Mouse (Mus musculus): ENCODE measurements at regions not wholly inside any gene's neighbourhood (a gene's known extent, or its start where the extent isn't known, plus 50 kb on each side); places are given as distances from the start of the nearest gene placed in this dataset.

DNA sequence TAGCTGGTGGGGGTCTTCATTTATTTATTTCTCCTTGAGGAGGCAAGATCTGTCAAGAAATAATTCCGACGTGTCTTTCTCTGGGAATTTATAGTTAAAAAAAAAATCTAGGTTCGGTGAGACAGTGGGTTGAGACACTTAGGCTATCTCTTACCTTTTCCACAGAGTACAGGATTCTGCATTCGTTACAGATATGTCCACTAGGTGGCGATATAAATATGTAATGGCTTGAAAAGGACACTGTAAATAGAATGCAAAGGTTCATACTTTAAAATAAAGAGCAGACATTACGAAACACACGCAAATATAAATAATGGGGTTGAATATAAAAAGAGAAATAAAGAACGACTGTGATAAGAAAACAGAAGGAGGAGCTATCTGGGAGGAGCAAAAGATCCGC is 517.5 kb downstream of the Cps1 start:
- no peak for DNase-seq (ENCODE audit: low spot score)

GRCm38 (mm10) chr1:67640766-67641165 is 517.9 kb downstream of the Cps1 start:
- Histone ChIP-seq H3K4me2 (ENCODE audit: low read depth, low read length, severe bottlenecking) (no peak overlapping the region), H3K27me3 (ENCODE audit: control insufficient read depth, insufficient read depth, low read length) (no peaks in the 10 kb centered on the region), H3K36me3 (ENCODE audit: control insufficient read depth, insufficient read depth, low read length) (no peaks in the 10 kb centered on the region), H3K9me3 (ENCODE audit: control insufficient read depth, low read length) (no peaks in the 10 kb centered on the region), H3K4me3 (ENCODE audit: low read depth, low read length) (no peak overlapping the region), H3K27ac (ENCODE audit: low read depth, low read length) (no peak overlapping the region), H3K9ac (ENCODE audit: low read length) (no peak overlapping the region), H3K4me1 (replicated peaks; ENCODE audit: control insufficient read depth, insufficient read depth, low read length) (no peaks in the 10 kb centered on the region)
- WGBS = 57% methylated on average over 6 of the region's 6 CpGs
- no peak for DNase-seq (ENCODE audit: low spot score)
- peak; percentile 53; the same call in 1 of the 2 replicates for ATAC-seq (replicated peaks; ENCODE audit: low FRiP score)

More for the DNA sequence above, 517.5 kb downstream of the Cps1 start:
- WGBS = 23% methylated on average over 9 of the region's 9 CpGs
- Histone ChIP-seq H3K27me3 (ENCODE audit: control insufficient read depth, insufficient read depth, low read length) (no peaks in the 10 kb centered on the region), H3K4me3 (ENCODE audit: low read depth, low read length) (no peak overlapping the region), H3K9me3 (ENCODE audit: control insufficient read depth, low read length) (no peaks in the 10 kb centered on the region), H3K27ac (ENCODE audit: low read depth, low read length) (no peak overlapping the region), H3K4me2 (ENCODE audit: low read depth, low read length, severe bottlenecking) (no peak overlapping the region), H3K9ac (ENCODE audit: low read length) (no peak overlapping the region), H3K4me1 (replicated peaks; ENCODE audit: control insufficient read depth, insufficient read depth, low read length) (no peaks in the 10 kb centered on the region), H3K36me3 (ENCODE audit: control insufficient read depth, insufficient read depth, low read length) (no peaks in the 10 kb centered on the region)
- ATAC-seq (replicated peaks; ENCODE audit: low FRiP score) = peak; percentile 85; the same call in 1 of the 2 replicates

DNA sequence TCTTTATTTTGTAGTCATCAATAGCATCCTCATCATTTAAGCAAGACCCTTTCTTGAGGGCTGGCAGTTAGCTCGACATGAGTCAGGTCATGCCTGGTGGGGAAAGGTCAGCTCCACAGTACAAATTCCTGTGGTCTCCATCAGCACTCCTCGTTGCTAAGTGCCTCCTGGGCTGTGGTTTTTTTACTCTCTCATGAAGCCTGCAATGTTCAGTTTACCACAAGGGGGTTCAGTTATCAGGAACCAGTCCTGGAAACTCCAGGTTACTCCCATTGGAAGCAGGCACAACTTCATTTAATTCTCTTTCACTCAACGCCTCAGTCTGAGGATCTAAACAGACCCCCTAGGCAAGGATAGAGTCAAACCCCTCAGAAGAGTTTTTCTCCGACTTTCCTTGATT is 520.8 kb downstream of the Cps1 start:
- Histone ChIP-seq H3K4me1 (replicated peaks; ENCODE audit: control insufficient read depth, insufficient read depth, low read length) (no peaks in the 10 kb centered on the region), H3K36me3 (ENCODE audit: control insufficient read depth, insufficient read depth, low read length) (no peaks in the 10 kb centered on the region), H3K4me2 (ENCODE audit: low read depth, low read length, severe bottlenecking) (no peak overlapping the region), H3K27ac (ENCODE audit: low read depth, low read length) (no peak overlapping the region), H3K27me3 (ENCODE audit: control insufficient read depth, insufficient read depth, low read length) (no peaks in the 10 kb centered on the region), H3K4me3 (ENCODE audit: low read depth, low read length) (no peak overlapping the region), H3K9me3 (ENCODE audit: control insufficient read depth, low read length) (no peaks in the 10 kb centered on the region), H3K9ac (ENCODE audit: low read length) (no peak overlapping the region)
- no peak for ATAC-seq (replicated peaks; ENCODE audit: low FRiP score)
- no peak for DNase-seq (ENCODE audit: low spot score)
- WGBS = 64% methylated on average over 4 of the region's 4 CpGs
